Mouse (Mus musculus) bone marrow macrophage, adult 2 months (primary cell): ENCODE measurements around the gene Lrba.

Source experiments
- CTCF ChIP-seq: IDR thresholded peaks from 2 replicates; pipeline ENCODE4 v1.5.1; 2012; ENCODE audit warnings: low read depth, mild to moderate bottlenecking, low read length, moderate library complexity
- POLR2A ChIP-seq: IDR thresholded peaks from 2 replicates; pipeline ENCODE4 v1.6.1; 2012; ENCODE audit warnings: mild to moderate bottlenecking, low read depth, low read length, borderline replicate concordance

DNA sequence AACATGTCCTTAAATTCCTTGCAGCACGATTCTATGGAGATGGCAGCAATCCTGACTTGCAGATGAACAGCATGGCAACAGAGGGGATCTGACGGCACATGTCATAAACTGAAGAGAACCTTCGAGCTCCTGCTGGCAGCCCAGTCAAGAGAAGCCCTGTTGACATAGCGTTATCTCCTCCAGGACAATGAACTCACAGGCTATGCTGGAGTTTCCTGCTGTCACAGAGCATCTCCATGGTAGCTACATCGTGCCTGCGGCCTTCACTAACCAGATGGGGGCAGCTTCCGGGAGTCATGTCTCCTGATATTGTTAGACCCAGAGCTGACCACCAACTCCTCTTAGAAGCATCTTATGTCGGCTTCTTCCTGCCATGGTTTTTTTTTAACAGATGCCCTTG is 578.3 kb downstream of the Lrba start:
- TF ChIP-seq CTCF (no peak), POLR2A (no peak)
